Mouse (Mus musculus): Measurements from ENCODE around the gene Rptor. TPM values are rescaled to one million over a fixed set of nuclear protein-coding genes. Genes with fewer than 3 reads are reported as not detected.

Gene Rptor
- total RNA-seq, 4 experiments from 2014 or later: 59.2 to 68.7 (median 63.5) TPM

DNA sequence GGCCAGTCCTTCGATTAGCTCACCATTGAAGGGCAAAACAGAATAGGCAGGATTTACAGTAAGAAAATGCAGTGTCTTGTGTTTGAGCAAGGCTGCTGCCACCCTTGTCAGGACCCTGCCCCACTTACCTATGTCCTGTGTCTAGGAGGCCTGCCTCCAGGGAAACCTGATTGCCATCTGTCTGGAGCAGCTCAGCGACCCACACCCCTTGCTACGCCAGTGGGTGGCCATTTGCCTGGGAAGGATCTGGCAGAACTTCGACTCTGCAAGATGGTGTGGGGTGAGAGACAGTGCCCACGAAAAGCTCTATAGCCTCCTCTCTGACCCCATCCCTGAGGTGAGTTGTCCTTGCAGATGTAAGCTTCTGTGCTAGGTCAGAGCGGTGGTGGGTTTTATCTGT lies 243.9 kb downstream of the Rptor start:
- no peak for DNase-seq (ENCODE audit: low spot score in 2 of 2)

DNA sequence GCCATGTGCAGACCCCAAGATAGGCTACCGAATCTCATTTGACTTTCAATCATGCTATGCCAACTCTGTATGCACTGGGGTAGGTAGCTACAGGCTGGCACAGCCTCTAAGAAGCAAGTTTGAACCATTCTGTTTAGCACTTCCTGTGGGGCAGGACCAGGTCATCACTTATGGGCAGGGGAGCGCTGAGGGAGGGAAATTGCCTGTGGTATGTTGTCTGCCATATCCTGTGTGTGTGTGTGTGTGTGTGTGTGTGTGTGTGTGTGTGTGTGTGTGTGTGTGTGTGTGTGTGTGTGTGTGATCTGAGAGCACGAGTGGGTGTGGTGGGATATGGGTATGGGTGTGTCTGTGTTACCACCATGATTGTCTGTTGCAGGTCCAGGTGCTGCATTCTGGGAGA lies 244.4 kb downstream of the Rptor start:
- no peak for DNase-seq (ENCODE audit: low spot score in 2 of 2)

DNA sequence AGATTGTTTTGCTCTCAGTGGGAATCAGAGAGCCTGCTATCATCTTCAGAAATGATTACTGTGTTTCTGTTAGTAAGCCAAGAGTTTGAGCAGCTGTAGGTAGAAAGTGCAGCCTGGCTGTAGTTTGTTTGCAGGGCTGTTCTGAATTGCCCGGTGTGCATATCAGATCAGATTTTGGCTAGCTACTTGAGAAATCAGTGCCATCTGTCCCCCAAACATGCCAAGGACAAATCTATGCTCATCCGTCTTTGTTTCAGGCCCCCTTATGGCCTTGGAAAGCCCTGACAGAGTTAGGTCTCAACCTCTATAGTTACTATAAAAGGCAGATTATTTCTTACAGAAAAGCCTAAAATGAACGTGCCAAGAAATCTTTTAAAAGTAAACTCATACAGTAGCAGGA lies 244.9 kb downstream of the Rptor start:
- DNase-seq (ENCODE audit: low spot score in 2 of 2): no peak

DNA sequence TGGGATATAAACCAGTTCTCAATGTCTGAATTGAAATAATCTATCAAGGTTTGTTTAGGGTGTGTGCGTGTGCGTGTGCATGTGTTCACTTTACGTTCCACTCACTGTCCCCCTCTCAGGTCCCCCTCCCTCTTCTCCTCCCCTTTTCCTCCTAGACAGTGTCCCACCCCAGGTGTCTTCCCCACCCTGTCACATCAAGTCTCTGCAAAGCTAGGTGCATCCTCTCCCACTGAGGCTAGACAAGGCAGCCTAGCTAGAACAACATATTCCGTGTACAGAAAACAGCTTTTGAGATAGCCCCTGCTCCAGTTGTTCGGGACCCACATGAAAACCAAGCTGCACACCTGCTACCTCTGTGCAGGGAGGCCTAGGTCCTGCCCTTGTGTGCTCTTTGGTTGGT lies 245.5 kb downstream of the Rptor start:
- DNase-seq (ENCODE audit: low spot score in 2 of 2): no peak

DNA sequence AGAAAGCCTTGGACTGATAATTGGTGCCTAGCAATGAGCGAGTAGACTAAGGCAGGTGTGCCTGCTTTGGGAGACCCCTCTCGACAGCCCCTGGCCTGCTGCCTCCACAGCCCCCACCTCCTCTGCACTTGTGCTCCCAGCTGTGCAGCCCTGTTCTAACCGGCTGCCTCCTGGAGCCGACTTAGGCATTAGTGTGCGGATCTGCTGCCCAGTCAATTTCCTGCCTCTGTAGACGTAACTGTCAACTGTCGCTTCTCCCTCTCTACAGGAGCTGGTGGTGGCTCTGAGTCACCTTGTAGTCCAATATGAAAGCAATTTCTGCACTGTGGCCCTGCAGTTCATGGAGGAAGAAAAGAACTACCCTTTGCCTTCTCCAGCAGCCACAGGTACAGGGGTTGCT lies 253.3 kb downstream of the Rptor start:
- DNase-seq (ENCODE audit: low spot score in 2 of 2): no peak

DNA sequence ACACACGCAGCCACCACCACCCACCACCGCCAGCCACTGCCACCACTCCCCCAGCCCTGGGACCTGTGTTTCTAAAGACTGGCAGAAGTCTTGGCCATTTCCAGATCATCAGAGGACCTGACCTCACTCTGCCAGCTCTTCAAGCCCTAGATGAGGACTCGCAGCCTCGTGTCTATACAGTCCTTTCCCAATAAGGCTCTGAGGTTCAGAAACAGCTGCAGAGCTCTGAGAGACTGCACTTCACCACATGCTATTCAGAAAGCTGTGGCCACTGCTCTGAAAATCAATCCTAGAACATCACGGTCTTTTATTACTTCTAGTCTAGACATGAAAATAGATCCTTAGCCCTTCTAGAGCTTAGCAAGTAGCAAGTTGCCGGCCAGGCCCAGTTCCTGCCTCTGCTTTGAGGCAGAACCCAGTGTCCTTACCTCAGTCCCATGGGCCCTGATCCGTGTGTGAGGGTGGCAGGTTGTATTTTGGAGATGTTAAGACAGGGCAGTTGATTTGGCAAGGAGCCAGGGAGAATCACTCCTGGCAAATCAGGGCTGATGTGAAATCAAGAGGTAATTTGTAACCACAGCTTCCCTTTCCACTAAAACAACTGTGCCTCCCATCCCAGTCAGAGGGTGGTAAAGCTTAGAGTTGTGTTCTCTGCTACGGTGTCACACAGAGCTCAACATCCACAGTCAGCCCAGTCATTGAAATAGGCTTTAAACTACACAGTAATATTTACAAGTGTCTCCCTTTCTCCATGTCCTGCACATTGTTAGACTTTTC lies 260.0 kb downstream of the Rptor start:
- DNase-seq (ENCODE audit: low spot score in 2 of 2): no peak

DNA sequence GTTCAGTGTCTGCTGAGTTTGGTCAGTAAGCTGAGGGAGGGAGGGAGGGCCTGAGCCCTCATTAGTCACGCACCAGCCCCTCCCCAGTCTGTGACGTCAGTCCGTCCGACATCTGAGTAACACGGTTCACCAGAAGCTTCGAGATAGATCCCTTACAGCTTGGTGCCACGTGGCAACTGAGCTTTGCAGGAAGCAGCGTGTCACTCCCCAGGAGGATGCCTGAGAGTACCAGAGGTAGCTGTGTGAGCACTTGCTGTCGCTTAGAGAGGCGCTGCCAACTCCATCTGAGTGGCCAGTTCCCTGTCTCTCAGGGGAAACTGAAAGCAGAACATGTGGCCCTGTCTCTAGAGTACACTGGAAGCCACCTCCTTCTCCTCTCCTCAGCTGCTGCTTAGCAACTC lies 260.7 kb downstream of the Rptor start:
- DNase-seq (ENCODE audit: low spot score in 2 of 2): no peak

DNA sequence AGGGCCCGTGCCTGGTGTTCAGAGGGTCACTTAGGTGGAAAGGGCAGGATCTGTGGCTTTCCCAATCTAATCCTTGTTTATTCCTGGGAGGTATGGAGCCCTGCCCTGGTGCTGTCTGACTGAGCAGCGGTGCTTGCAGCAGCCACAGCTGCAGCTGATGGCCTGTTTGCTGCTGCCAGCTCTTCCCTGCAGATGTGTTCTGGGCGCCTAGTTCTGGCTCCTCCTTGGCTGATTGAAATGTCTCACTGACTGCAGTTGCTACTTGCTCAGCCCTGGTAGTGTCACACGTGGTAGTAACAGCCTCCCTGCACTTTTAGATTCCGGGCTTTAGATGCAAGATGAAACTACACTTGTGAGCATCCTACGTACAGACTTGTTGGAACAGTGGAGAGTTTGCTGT lies 264.1 kb downstream of the Rptor start:
- no peak for DNase-seq (ENCODE audit: low spot score in 2 of 2)

DNA sequence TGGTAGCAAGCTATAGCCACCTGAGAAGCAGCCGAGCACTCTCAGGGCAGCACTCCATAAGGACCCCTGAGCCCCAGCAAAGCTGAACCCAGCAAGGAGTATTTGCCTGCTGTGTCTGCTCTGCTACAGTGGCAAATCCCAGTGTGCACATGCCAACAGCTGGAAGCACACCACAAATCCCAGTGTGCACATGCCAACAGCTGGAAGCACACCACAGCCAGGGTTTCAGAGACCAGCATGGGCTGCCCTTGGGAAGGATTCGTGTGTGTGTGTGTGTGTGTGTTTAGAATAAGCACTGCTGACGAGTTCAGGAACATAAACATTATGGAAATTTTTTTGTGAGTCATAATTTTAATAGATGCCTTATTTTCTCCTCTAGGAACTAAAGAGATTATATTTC lies 265.4 kb downstream of the Rptor start:
- no peak for DNase-seq (ENCODE audit: low spot score in 2 of 2)

DNA sequence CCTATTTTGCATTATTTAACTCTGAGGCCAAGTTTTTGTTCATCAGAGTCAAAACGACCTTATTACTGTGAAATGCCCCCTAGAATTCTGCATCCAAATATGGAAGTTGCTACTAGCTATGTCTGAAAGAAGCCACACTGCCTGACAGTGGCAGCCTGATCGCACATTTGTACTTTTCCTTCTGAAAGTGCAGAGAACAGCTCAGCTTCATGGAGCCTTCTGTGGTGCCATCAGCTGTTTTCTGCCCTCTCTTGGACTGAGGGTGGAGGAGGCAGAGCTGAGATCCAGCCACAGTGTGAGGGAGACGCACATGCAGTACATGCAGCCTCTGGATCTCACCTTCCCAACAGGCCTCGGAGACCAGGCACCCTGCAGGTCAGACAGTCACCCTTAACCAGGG lies 265.9 kb downstream of the Rptor start:
- DNase-seq (ENCODE audit: low spot score in 2 of 2): no peak

DNA sequence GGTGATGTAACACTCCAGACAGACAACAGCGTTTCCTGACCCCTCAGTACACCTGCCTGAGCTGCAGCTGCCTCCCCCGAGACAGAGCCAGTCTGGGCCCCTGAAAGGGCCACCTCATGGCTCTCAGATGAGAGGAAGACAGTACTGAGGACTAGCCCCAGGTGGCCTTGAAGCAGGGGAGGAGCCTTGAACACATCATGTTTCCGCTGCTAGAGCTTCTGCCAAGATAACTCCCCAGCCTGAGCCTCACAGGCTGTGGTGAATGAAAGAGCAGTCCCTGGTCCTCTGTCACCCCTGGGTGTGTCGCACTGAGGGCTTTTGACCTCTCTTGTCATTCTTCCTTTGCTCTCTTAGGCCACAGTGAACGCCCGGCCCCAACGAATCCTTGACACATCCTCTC lies 268.4 kb downstream of the Rptor start:
- no peak for DNase-seq (ENCODE audit: low spot score in 2 of 2)

DNA sequence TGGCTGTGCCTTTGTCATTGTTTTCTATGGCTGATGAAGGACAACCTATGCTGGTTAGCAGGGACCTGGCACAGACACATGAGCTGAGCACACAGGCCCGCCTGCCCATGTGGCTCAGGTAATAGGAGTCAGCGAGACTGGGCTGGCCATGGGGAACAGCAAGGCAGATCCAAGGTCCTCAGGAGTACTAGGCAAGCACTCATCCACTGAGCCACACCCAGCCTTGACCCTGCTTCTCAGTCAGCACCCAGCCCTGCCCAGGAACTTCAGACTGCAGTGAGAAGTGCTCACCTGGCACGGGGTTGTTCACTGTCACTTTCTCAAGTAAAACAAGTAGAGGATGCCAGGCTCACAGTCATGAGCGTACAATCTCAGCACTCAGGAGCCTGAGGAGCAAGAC lies 270.9 kb downstream of the Rptor start:
- no peak for DNase-seq (ENCODE audit: low spot score in 2 of 2)

DNA sequence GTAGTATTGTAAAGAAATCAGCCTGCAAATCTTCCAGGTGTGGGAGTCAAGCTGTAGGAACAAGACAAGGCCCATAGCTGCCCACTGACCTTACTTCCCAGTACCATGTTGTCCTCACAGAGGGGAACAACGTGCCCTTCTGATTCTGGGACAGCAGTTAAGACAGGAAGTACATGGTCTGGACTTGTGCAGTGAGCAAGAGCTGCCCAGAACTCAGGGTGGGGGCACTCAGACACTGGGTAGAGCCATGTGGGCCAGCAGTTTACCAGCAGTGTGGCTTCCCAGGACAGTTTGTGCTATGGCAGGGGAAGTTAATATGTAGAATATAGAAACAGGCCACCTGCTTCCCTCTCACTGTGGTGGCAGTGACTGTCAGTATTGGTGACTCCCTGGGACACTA lies 272.1 kb downstream of the Rptor start:
- DNase-seq (ENCODE audit: low spot score in 2 of 2): no peak

DNA sequence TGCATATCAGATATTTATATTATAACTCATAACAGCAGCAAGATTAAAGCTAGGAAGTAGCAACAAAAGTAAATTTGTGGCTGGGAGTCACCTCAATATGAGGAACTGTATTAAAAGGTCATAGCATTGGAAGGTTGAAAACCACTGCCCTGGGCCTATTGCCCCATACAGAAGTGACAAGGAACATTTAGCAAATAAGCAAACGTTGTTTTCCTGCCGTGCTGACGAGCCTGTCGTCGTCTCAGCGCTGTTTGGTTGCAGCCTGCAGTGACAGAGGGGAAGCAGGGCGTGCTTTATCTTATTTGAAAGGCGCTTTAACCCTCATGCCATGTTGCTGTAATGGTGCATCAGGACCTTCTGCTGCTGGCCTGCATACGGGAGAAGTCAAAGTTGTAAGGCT lies 273.0 kb downstream of the Rptor start:
- DNase-seq (ENCODE audit: low spot score in 2 of 2): no peak

DNA sequence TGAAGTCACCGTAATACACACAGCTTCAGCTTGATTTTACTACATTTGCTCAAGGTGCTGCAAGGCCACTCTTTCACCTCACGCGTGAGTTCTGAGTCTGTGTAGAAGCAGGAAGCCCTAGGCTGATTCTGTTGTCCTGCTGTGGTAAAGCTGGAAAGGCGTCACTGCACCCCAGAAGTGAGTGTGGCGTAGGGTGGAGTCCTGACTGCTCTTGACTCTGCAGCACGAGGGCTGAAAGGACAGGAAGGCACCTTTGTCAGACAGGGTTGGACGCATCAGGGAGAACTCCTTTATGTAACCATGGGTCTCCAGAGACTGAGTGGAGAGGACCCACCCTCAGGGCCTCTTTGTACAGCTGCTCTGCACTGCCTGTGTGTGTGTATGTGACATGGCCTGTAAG lies 274.4 kb downstream of the Rptor start:
- DNase-seq (ENCODE audit: low spot score in 2 of 2): no peak

DNA sequence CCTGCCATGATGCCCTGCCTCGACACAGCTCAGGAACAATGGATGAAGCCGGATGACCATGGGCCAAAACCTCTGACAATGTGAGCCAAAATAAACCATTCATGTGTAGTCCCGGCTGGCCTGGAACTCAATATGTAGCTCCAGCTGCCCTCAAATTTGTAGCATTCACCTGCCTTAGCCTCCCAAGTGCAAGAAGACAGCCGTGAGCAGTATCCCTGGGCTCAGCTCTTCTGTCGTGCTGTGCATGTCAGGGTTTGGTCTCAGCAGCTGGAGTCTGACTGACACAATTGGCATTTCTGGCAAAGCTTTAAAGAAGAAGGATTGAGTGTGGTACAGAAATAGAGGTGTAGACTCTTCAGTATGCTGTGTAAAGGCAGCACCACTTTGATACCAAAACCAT lies 276.9 kb downstream of the Rptor start:
- DNase-seq (ENCODE audit: low spot score in 2 of 2): no peak

DNA sequence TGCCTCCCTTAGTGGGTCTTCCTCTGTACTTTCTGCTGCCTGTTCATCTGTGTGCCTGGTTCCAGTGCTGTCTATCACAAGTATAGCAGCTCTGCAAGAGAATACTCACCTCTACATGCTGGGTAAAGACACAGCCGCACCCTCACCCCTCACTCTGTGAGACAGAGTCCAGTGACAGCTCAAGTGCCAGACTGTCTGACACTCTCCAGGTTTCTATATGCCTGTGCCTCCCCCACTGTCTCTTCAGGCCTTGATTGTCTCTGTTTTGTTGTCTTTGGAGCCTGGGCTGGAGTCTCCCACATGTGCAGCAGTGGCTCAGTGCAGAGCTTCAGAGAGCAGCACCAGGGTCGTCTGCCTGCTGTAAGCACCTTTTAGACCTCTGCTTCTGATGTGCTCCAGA lies 280.9 kb downstream of the Rptor start:
- DNase-seq (ENCODE audit: low spot score in 2 of 2): no peak

DNA sequence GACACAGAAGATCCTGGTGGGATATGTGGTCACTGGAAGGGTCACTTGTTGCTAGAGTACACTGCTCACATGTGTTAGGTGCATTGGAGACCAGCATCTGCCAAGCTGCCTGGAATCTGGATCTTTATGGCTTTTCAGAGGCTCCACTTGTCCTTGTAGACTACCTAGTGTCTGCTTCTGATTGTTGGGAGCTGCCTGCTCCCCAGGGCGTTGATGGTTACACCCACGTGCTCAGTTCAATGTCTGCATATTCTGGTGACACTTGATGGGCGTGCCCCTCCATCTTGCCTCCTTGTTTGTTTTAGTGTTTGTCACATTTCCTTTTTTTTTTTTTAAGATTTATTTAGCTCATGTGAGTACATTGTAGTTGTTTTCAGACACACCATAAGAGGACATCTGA lies 287.3 kb downstream of the Rptor start:
- no peak for DNase-seq (ENCODE audit: low spot score in 2 of 2)

DNA sequence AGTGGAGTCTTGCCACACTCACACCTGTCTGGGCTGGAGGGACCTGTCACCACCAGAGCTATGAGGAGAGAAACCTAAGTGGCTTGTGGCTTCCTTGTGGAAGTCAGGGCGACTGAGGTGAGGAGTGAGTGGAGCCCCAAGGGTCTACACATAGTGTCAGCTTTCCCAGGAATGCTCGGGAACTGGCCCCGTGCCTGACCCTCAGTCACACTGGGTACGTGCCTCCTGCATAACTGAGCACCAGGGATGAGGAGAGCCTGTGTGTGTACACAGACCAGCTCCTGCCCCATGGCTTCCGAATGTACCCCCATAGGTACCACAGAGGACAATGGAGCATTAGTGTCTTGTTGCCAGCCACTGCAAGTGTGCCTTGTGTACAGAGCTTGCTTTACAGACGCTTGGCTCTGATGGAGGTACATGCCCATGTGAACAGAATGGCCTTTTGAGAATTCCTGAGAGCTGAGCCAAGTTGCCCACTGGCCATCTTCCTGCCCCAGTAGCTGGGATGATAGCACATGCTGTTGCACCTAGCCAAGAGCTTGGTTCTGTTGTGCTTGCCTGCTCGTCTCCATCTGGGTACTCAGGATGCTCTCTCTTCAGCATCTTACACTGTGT lies 289.0 kb downstream of the Rptor start:
- no peak for DNase-seq (ENCODE audit: low spot score in 2 of 2)

DNA sequence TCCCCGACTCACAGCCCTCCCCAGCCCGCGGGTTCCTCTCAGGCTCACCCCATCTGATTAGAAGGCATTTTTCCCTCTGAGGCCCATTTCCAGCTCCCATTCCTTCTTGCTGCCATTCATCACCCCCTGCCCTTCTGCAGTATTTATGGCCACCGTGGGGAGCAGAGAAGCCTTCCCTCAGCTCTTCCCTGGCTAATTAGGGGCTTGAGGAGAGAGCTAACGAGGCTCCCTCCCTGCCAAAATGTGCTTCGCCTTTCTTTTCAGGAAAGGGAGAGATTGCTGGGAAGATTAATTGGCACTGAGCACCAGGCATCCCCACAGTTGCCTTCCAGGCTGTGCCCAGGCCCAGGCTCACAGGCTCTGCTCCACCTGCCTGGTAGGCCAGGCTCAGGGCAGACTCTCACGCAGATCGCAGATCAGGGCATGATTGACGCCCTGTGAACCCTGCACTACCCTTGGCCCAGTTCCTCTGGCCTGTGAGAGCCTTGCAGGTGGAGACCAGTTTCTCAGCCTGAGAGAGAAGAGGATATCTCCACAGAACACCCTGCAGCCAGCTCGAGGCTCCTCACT lies 291.0 kb downstream of the Rptor start:
- DNase-seq (ENCODE audit: low spot score in 2 of 2): no peak

DNA sequence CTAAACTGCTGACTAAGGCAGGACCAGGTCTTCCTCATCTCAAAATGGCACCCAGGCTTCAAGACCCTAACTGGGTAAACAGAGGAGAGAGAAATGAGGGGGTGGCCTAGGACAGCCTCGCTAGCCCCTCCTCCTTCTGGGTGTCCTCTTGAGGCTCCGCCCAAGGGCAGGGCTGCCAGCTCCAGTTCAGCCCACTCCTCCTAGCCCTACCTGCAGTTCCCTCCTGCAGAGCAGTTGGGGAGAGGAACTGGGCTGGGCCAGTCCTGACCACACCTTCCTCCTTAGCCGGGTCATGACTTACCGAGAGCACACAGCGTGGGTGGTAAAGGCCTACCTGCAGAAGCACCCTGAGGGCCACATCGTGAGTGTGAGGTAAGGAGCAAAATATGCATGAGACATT lies 291.9 kb downstream of the Rptor start:
- DNase-seq (ENCODE audit: low spot score in 2 of 2): no peak

DNA sequence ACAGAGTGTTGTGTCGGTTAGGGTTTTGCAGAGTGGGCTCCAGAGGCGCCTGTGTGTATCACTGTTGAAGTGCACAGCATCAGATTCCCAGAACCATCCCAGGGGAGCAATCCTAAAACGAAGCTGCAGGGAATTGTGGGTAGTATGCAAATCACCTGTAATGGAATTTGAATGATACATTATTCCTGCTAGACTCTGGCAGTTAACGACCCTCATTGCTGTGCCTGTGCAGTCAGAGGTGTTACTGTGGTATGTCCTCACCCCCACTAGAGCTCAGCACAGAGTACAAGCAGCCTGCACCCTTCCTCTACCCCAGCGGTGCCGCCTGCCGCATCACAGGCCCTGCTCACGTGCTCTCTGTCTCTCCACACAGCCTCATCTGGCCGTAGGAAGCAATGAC lies 294.3 kb downstream of the Rptor start:
- DNase-seq (ENCODE audit: low spot score in 2 of 2): no peak

DNA sequence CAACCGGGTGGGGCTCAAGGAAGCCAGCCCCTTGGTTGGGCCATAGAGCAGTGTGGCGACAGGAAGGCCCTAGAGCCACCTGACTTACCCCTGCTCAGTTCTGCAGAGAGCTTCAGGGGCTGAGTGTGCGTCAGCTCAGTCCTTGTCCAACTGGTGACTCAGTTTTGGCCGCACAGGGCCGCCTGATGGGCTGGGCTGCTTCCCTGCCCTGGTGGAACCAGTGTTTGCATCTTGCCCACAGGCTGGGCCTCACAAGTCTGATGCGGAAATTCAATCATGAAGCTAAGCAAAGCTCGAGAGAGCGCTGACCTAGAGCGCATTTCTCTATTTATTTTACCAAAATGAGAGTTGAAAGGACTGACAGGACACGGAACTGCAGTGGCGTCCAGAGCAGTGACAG lies 296.3 kb downstream of the Rptor start:
- DNase-seq (ENCODE audit: low spot score in 2 of 2): no peak

Data from layer of hippocampus, adult 8-10 months (tissue).